Mouse (Mus musculus) G1E (cell line): ENCODE measurements around the gene Slc38a3.

Experiments used
- CTCF ChIP-seq: IDR thresholded peaks from 2 replicates; pipeline ENCODE4 v1.5.1; 2012; ENCODE audit warnings: low read depth, low read length, inconsistent platforms, mixed read lengths
- GATA1 ChIP-seq: IDR thresholded peaks from 2 replicates; pipeline ENCODE4 v1.6.1; 2012; ENCODE audit warnings: borderline replicate concordance, low read length, inconsistent platforms, mixed read lengths
- TAL1 ChIP-seq: conservative IDR thresholded peaks from 2 replicates; pipeline ENCODE4 v1.6.1; 2012; ENCODE audit warnings: low read depth, low read length, inconsistent platforms, mixed read lengths

- TF ChIP-seq CTCF, result no peak
- no peak for TF ChIP-seq GATA1
- TF ChIP-seq TAL1, result no peak
Measured at GRCm38 (mm10) chr9:107709096-107709696, 39.9 kb upstream of the Slc38a3 start.
